14 mouse cellular contexts compared by ENCODE assay signal in genomic region chr6:72134850-72135515, GRCm38 (mm10). TPM values are rescaled to one million over a fixed set of nuclear protein-coding genes. Genes with fewer than 3 reads are reported as not detected.
A peak's percentile ranks its signal among the peaks of the same experiment; 100 is the strongest.
DNase-seq lines count a peak whose midpoint lies in the region; ATAC-seq and TF ChIP-seq lines count a peak whose summit lies in the region.
"Had no signal": no experiment of that assay in that cellular context is flagged by ENCODE, and none has a peak within 500 bp of the region (broad histone marks: within the 10 kb centered on the region; RNA-seq: fewer than 3 reads in every experiment).

No protein-coding gene starts in this region.

- ATAC-seq in forebrain, embryonic 16.5 days, result no peak
- ATAC-seq in neural tube, embryonic 13.5 days (ENCODE audit: low read depth), result peak; percentile 40; the same call in 1 of the 2 replicates
- peak; percentile 40; the same call in 1 of the 2 replicates for ATAC-seq in limb, embryonic 14.5 days (ENCODE audit: low FRiP score, low read depth)

- H3K4me3 ChIP-seq in forebrain, embryonic 10.5 days, result no peak overlapping the region
- no peak overlapping the region for H3K4me3 ChIP-seq in forebrain, embryonic 16.5 days (replicated peaks; ENCODE audit: low read length)
- H3K4me3 ChIP-seq in neural tube, embryonic 13.5 days, result no peak overlapping the region
- no peak overlapping the region for H3K4me3 ChIP-seq in limb, embryonic 14.5 days (replicated peaks; ENCODE audit: low read length)
- H3K4me3 ChIP-seq: heart, embryonic 15.5 days had no signal

- peaks cover 61% of the 10 kb centered on the region for H3K36me3 ChIP-seq in forebrain, embryonic 10.5 days (replicated peaks)
- H3K36me3 ChIP-seq in forebrain, embryonic 16.5 days (ENCODE audit: control insufficient read depth, insufficient read depth), result 0 out of 2 replicates have a peak, but pooled peaks cover 5% of the 10 kb centered on the region
- H3K36me3 ChIP-seq in neural tube, embryonic 13.5 days, result peaks cover 44% of the 10 kb centered on the region
- H3K36me3 ChIP-seq in limb, embryonic 14.5 days (ENCODE audit: control insufficient read depth, insufficient read depth, low read length), result peaks cover 11% of the 10 kb centered on the region; the same call in 1 of the 2 replicates

- no peak for TF ChIP-seq POLR2A in limb, embryonic 14.5 days (IDR thresholded peaks at IDR 0.05; ENCODE audit: borderline replicate concordance, extremely low read depth, insufficient read depth, insufficient read length)

- H3K27me3 ChIP-seq in forebrain, embryonic 10.5 days (ENCODE audit: poor library complexity, severe bottlenecking), result no peaks in the 10 kb centered on the region
- no peaks in the 10 kb centered on the region for H3K27me3 ChIP-seq in forebrain, embryonic 16.5 days (replicated peaks; ENCODE audit: control insufficient read depth, insufficient read depth, low read length)
- no peaks in the 10 kb centered on the region for H3K27me3 ChIP-seq in neural tube, embryonic 13.5 days
- no peaks in the 10 kb centered on the region for H3K27me3 ChIP-seq in limb, embryonic 14.5 days (ENCODE audit: control insufficient read depth, insufficient read depth, low read length)
- H3K27me3 ChIP-seq: heart, embryonic 15.5 days had no signal

- H3K4me1 ChIP-seq in forebrain, embryonic 10.5 days, result no peaks in the 10 kb centered on the region; the same call in none of the 2 replicates
- H3K4me1 ChIP-seq in forebrain, embryonic 16.5 days (replicated peaks; ENCODE audit: control insufficient read depth, insufficient read depth, low read length), result no peaks in the 10 kb centered on the region
- H3K4me1 ChIP-seq in neural tube, embryonic 13.5 days (replicated peaks), result no peaks in the 10 kb centered on the region
- H3K4me1 ChIP-seq in limb, embryonic 14.5 days (ENCODE audit: control insufficient read depth, insufficient read depth, low read length), result peaks cover 28% of the 10 kb centered on the region

- no peak overlapping the region for H3K9ac ChIP-seq in forebrain, embryonic 16.5 days (replicated peaks; ENCODE audit: low read depth, low read length)
- H3K9ac ChIP-seq in neural tube, embryonic 13.5 days, result no peak overlapping the region
- H3K9ac ChIP-seq in limb, embryonic 14.5 days (ENCODE audit: low read depth, low read length, severe bottlenecking), result no peak overlapping the region
- H3K9ac ChIP-seq: heart, embryonic 15.5 days had no signal

- 87% methylated on average over 9 of the region's 9 CpGs for WGBS in forebrain, embryonic 10.5 days
- WGBS in forebrain, embryonic 16.5 days, result 86% methylated on average over 9 of the region's 9 CpGs
- WGBS in neural tube, embryonic 13.5 days, result 67% methylated on average over 9 of the region's 9 CpGs
- WGBS in limb, embryonic 14.5 days, result 24% methylated on average over 9 of the region's 9 CpGs

- no peak overlapping the region for H3K4me2 ChIP-seq in forebrain, embryonic 16.5 days (ENCODE audit: low read length)
- H3K4me2 ChIP-seq in neural tube, embryonic 13.5 days, result no peak overlapping the region
- H3K4me2 ChIP-seq in limb, embryonic 14.5 days (replicated peaks; ENCODE audit: low read depth, low read length, severe bottlenecking), result no peak overlapping the region; the same call in 1 of the 2 replicates
- H3K4me2 ChIP-seq: heart, embryonic 15.5 days had no signal

- 0 out of 2 replicates have a peak overlapping the region, but pooled peaks have one; percentile 9 for H3K27ac ChIP-seq in forebrain, embryonic 10.5 days
- H3K27ac ChIP-seq in forebrain, embryonic 16.5 days (ENCODE audit: low read length), result no peak overlapping the region
- H3K27ac ChIP-seq in neural tube, embryonic 13.5 days (replicated peaks), result no peak overlapping the region
- H3K27ac ChIP-seq in limb, embryonic 14.5 days (replicated peaks; ENCODE audit: low read depth, low read length), result no peak overlapping the region
- H3K27ac ChIP-seq: heart, embryonic 15.5 days had no signal

- no peak for DNase-seq in forebrain, embryonic 10.5 days (ENCODE audit: extremely low spot score, low spot score)
- DNase-seq in neural tube, embryonic 10.5 days (ENCODE audit: extremely low spot score, low spot score), result no peak
- DNase-seq in limb, embryonic 14.5 days (ENCODE audit: low spot score), result peak; percentile 27
- no peak for DNase-seq in retina, embryonic 14.5 days (ENCODE audit: low spot score)
- DNase-seq in right cerebral cortex, postnatal 4 days, result no peak
- DNase-seq in urinary bladder, postnatal 25 days (ENCODE audit: low spot score), result no peak
- DNase-seq: adrenal gland, postnatal 10 days; cerebellum, adult 8-10 months; kidney, postnatal 25 days; lung, postnatal 4 days; thymus, postnatal 36 days had no signal

- H3K9me3 ChIP-seq in forebrain, embryonic 10.5 days, result no peaks in the 10 kb centered on the region
- no peaks in the 10 kb centered on the region for H3K9me3 ChIP-seq in forebrain, embryonic 16.5 days (ENCODE audit: control insufficient read depth, low read length)
- H3K9me3 ChIP-seq in neural tube, embryonic 13.5 days, result no peaks in the 10 kb centered on the region
- no peaks in the 10 kb centered on the region for H3K9me3 ChIP-seq in limb, embryonic 14.5 days (ENCODE audit: control insufficient read depth, low read length)
- H3K9me3 ChIP-seq: heart, embryonic 15.5 days had no signal

RNA-seq across cellular contexts. Expression of gene St3gal5, which starts 37.6 kb away (rescaled TPM):
- polyA plus RNA-seq in forebrain, embryonic 10.5 days (2016; fragmentation: Nextera tagmentation; extraction: Ambion mirVana), result 36.9 and 38.9 TPM in 2 replicates
- polyA plus RNA-seq in forebrain, embryonic 16.5 days (2015; fragmentation: Nextera tagmentation; extraction: Ambion mirVana), result 46.8 and 52.9 TPM in 2 replicates
- polyA plus RNA-seq in neural tube, embryonic 13.5 days (2015; fragmentation: Nextera tagmentation; extraction: Ambion mirVana), result 54.6 and 59.2 TPM in 2 replicates
- 26.1 and 26.3 TPM in 2 replicates for polyA plus RNA-seq in limb, embryonic 14.5 days (2012; rRNA removed)
- 25.5 and 30.3 TPM in 2 replicates for polyA plus RNA-seq in limb, embryonic 14.5 days (2014; fragmentation: Nextera tagmentation; extraction: Ambion mirVana)
